Mouse (Mus musculus): ENCODE results near the gene Nfib. TPM values are rescaled to one million over a fixed set of nuclear protein-coding genes. Genes with fewer than 3 reads are reported as not detected.

Nfib gene
- total and polyA plus RNA-seq, 2 experiments, result 16.4 to 50.0 TPM

DNA sequence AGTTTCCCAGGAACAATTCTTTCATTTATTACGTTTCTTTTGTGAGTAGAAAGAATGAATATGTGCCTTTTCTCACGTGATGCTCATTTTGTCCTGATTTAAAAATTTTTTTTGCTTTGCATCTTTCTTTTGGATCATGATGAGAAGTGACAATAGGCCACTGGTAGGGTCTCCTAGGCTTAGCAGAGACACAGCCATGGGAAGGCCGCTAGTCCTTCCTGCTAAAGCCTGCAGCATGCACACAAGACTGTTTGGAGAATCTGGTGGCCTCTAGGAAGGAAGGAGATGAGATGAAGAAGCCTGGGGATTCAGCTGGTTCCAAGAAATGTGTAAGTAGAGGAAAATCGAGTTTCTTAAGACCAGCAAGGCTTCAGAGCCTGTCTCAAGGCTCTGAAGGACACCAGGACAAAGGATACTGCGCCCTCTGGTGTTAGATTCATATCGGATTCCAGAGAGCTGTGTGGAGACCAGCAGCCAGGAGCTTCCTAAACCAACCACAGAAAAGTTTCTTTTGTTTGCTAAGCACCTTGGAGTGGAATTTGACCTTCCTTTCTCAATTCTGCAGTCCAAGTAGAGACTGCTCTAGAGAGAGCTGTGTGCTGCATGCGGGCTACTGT, 163.5 kb downstream of the Nfib start:
- H3K36me3 ChIP-seq (ENCODE audit: control insufficient read depth, insufficient read depth, low read length), result no peaks in the 10 kb centered on the region
- TF ChIP-seq CTCF (IDR thresholded peaks at IDR 0.05; ENCODE audit: low read depth, low read length), result peak; percentile 64
- no peak for TF ChIP-seq POLR2A (IDR thresholded peaks at IDR 0.05; ENCODE audit: extremely low read depth, insufficient read depth, low read length)
- H3K27ac ChIP-seq (replicated peaks; ENCODE audit: insufficient read depth, low read depth, low read length), result no peak overlapping the region
- no peaks in the 10 kb centered on the region for H3K27me3 ChIP-seq (ENCODE audit: control insufficient read depth, insufficient read depth, low read length)
- peak; percentile 87 for DNase-seq (ENCODE audit: extremely low read depth, low read depth, low spot score)
- no peak overlapping the region for H3K9ac ChIP-seq (ENCODE audit: low read depth, low read length)
- WGBS, result 34% methylated on average over 7 of the region's 7 CpGs
- H3K79me2 ChIP-seq (ENCODE audit: control insufficient read depth, insufficient read depth, low read length), result no peaks in the 10 kb centered on the region
- H3K4me1 ChIP-seq (ENCODE audit: control insufficient read depth, insufficient read depth, low read length), result peaks cover 3% of the 10 kb centered on the region
- no peak overlapping the region for H3K4me3 ChIP-seq (ENCODE audit: insufficient read depth, low read depth, low read length)

DNA sequence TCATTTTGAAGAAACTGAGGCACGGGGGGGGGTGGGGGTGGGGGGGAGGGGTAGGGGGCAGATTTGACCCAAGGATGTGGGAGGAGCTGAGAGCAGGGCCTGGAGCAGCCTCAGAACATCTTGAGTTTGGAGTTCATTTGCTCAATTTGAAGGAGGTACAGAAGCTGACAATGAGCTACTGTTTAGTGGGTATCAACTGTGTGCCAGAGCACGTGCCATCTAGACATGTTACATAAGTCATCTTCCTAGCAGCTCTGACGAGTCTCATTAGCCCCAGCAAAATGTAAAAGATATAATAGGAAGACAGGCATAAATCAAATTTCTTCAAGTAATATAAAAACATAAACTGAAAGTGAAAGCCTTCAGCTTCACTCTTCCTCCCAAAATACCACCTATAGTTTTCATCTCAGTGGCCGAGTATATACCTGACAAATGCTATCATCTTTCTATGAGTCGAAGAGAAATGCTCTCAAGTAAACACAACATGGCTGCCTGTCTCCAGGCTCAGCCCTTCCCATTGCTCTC, 165.0 kb downstream of the Nfib start:
- Histone ChIP-seq H3K79me2 (ENCODE audit: control insufficient read depth, insufficient read depth, low read length) (no peaks in the 10 kb centered on the region), H3K4me3 (ENCODE audit: insufficient read depth, low read depth, low read length) (no peak overlapping the region), H3K36me3 (ENCODE audit: control insufficient read depth, insufficient read depth, low read length) (no peaks in the 10 kb centered on the region), H3K27me3 (ENCODE audit: control insufficient read depth, insufficient read depth, low read length) (no peaks in the 10 kb centered on the region), H3K4me1 (ENCODE audit: control insufficient read depth, insufficient read depth, low read length) (peaks cover 3% of the 10 kb centered on the region), H3K9ac (ENCODE audit: low read depth, low read length) (no peak overlapping the region), H3K27ac (replicated peaks; ENCODE audit: insufficient read depth, low read depth, low read length) (no peak overlapping the region)
- no peak for TF ChIP-seq POLR2A (IDR thresholded peaks at IDR 0.05; ENCODE audit: extremely low read depth, insufficient read depth, low read length)
- TF ChIP-seq CTCF (IDR thresholded peaks at IDR 0.05; ENCODE audit: low read depth, low read length), result no peak
- 70% methylated on average over 5 of the region's 5 CpGs for WGBS
- DNase-seq (ENCODE audit: extremely low read depth, low read depth, low spot score), result no peak

- H3K27me3 ChIP-seq (ENCODE audit: control insufficient read depth, insufficient read depth, low read length), result no peaks in the 10 kb centered on the region
- 79% methylated on average over 2 of the region's 2 CpGs for WGBS
- H3K79me2 ChIP-seq (ENCODE audit: control insufficient read depth, insufficient read depth, low read length), result no peaks in the 10 kb centered on the region
- no peaks in the 10 kb centered on the region for H3K36me3 ChIP-seq (ENCODE audit: control insufficient read depth, insufficient read depth, low read length)
- H3K4me3 ChIP-seq (ENCODE audit: insufficient read depth, low read depth, low read length), result no peak overlapping the region
- H3K4me1 ChIP-seq (ENCODE audit: control insufficient read depth, insufficient read depth, low read length), result peaks cover 4% of the 10 kb centered on the region
- no peak overlapping the region for H3K27ac ChIP-seq (replicated peaks; ENCODE audit: insufficient read depth, low read depth, low read length)
- no peak overlapping the region for H3K9ac ChIP-seq (ENCODE audit: low read depth, low read length)
- TF ChIP-seq CTCF (IDR thresholded peaks at IDR 0.05; ENCODE audit: low read depth, low read length) (no peak), POLR2A (IDR thresholded peaks at IDR 0.05; ENCODE audit: extremely low read depth, insufficient read depth, low read length) (no peak)
- DNase-seq (ENCODE audit: extremely low read depth, low read depth, low spot score), result no peak
Measured at GRCm38 (mm10) chr4:82540048-82540410, 165.5 kb downstream of the Nfib start.

DNA sequence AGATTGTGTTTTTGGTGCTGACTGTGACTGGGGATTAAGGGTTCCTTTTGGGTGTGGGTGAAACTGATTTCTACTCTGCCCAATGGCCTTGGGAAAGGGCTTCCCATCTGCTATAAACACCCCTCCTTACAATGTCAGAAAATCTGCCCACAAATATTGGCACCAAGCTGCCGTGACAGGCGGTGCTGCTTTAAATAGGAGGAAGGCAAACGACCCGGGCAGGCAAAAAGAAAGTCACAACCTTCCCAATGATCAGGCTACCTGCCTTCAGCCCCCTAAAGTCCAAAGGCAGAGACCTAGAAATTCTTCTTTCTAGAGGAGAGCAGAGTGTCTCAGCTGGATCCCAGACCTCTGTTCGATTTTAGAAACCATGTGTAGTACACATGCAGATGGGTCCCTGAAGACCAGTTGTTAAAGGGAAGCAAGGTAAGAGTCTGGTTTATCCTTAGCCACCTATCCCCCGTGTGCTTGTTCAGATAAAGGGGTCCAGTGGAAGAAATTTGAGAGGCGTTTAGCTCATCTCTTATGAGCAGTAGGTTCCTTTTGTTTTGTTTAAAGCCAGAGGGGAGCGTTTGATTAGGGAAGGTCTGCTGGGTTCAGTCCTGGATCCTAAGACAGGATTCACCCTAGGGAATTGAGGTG, 166.0 kb downstream of the Nfib start:
- no peaks in the 10 kb centered on the region for H3K79me2 ChIP-seq (ENCODE audit: control insufficient read depth, insufficient read depth, low read length)
- DNase-seq (ENCODE audit: extremely low read depth, low read depth, low spot score), result no peak
- no peak overlapping the region for H3K27ac ChIP-seq (replicated peaks; ENCODE audit: insufficient read depth, low read depth, low read length)
- no peaks in the 10 kb centered on the region for H3K27me3 ChIP-seq (ENCODE audit: control insufficient read depth, insufficient read depth, low read length)
- no peaks in the 10 kb centered on the region for H3K36me3 ChIP-seq (ENCODE audit: control insufficient read depth, insufficient read depth, low read length)
- WGBS, result 67% methylated on average over 8 of the region's 8 CpGs
- no peak for TF ChIP-seq POLR2A (IDR thresholded peaks at IDR 0.05; ENCODE audit: extremely low read depth, insufficient read depth, low read length)
- TF ChIP-seq CTCF (IDR thresholded peaks at IDR 0.05; ENCODE audit: low read depth, low read length), result no peak
- no peak overlapping the region for H3K9ac ChIP-seq (ENCODE audit: low read depth, low read length)
- H3K4me3 ChIP-seq (ENCODE audit: insufficient read depth, low read depth, low read length), result no peak overlapping the region
- peaks cover 8% of the 10 kb centered on the region for H3K4me1 ChIP-seq (ENCODE audit: control insufficient read depth, insufficient read depth, low read length)

GRCm38 (mm10) chr4:82538815-82539214, 166.7 kb downstream of the Nfib start:
- H3K4me1 ChIP-seq (ENCODE audit: control insufficient read depth, insufficient read depth, low read length), result peaks cover 13% of the 10 kb centered on the region
- H3K27me3 ChIP-seq (ENCODE audit: control insufficient read depth, insufficient read depth, low read length), result no peaks in the 10 kb centered on the region
- H3K4me3 ChIP-seq (ENCODE audit: insufficient read depth, low read depth, low read length), result no peak overlapping the region
- 61% methylated on average over 9 of the region's 9 CpGs for WGBS
- no peaks in the 10 kb centered on the region for H3K36me3 ChIP-seq (ENCODE audit: control insufficient read depth, insufficient read depth, low read length)
- no peak overlapping the region for H3K27ac ChIP-seq (replicated peaks; ENCODE audit: insufficient read depth, low read depth, low read length)
- H3K9ac ChIP-seq (ENCODE audit: low read depth, low read length), result no peak overlapping the region
- DNase-seq (ENCODE audit: extremely low read depth, low read depth, low spot score), result no peak
- no peak for TF ChIP-seq CTCF (IDR thresholded peaks at IDR 0.05; ENCODE audit: low read depth, low read length)
- no peaks in the 10 kb centered on the region for H3K79me2 ChIP-seq (ENCODE audit: control insufficient read depth, insufficient read depth, low read length)

Measured in liver, adult 2 months (tissue).